In the genomic region with DNA sequence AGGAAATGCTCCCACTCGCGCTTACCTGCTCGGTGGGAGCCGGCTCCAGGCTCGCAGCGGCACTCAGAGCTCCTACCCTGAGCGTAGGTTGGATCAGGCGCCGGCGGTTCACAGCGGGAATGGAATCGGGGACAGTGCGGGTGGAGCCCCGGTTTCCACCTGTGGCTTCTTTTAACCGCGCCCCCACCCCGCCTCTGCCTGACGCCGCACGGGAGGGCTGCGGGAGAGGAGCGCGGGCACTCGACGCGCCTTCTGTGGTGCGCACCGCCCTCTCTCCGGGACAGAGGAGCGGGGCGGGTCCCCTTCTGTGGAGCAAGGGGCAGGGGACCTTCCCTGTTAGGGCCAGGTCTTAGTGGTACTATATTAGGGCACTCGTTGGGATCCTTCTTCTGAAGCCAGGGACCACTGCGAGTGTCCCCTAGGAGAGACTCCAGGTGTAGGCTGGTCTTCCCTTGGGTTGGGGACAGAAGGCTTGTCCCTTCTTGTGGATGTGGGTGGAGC, we compare ENCODE assay signal across 9 mouse cellular contexts. TPM values are rescaled to one million over a fixed set of nuclear protein-coding genes. Genes with fewer than 3 reads are reported as not detected.
DNase-seq lines count a peak whose midpoint lies in the region; ATAC-seq and TF ChIP-seq lines count a peak whose summit lies in the region.
"Had no signal": no experiment of that assay in that cellular context is flagged by ENCODE, and none has a peak within 500 bp of the region (broad histone marks: within the 10 kb centered on the region; RNA-seq: fewer than 3 reads in every experiment).

Gene Gjb6, minus strand, starts transcription at position 451 of the 501 bp plus-strand sequence.

- H3K9ac ChIP-seq in neural tube, embryonic 13.5 days, result peak within 1 kb of the TSS; percentile 53

- H3K9me3 ChIP-seq in neural tube, embryonic 13.5 days, result no peaks in the 10 kb centered on the region

- no peaks in the 10 kb centered on the region for H3K36me3 ChIP-seq in testis, adult 2 months (ENCODE audit: control insufficient read depth, insufficient read depth, low read length)
- no peaks in the 10 kb centered on the region for H3K36me3 ChIP-seq in neural tube, embryonic 13.5 days

- H3K27me3 ChIP-seq in testis, adult 2 months (ENCODE audit: control insufficient read depth, insufficient read depth, low read length), result no peaks in the 10 kb centered on the region
- H3K27me3 ChIP-seq in neural tube, embryonic 13.5 days, result peaks cover 67% of the 10 kb centered on the region

- no peak for TF ChIP-seq POLR2A in testis, adult 2 months (IDR thresholded peaks at IDR 0.05; ENCODE audit: control insufficient read depth, low read depth, low read length)

- no peak within 1 kb of the TSS for H3K27ac ChIP-seq in testis, adult 2 months (ENCODE audit: control insufficient read depth, insufficient read depth, low read depth, low read length)
- no peak within 1 kb of the TSS for H3K27ac ChIP-seq in neural tube, embryonic 13.5 days (replicated peaks)

- under 1% methylated on average over 33 of the region's 33 CpGs for WGBS in neural tube, embryonic 13.5 days

- no peak for TF ChIP-seq CTCF in testis, adult 2 months (IDR thresholded peaks at IDR 0.05; ENCODE audit: control insufficient read depth, insufficient read depth, insufficient replicate concordance, low read depth, low read length)

- peak; percentile 58 for ATAC-seq in frontal cortex, adult (ENCODE audit: low TSS enrichment)
- ATAC-seq in neural tube, embryonic 13.5 days (ENCODE audit: low read depth), result peak; percentile 56
- ATAC-seq in inflammation-experienced regulatory T-cells, adult 6 months, result no peak

- H3K4me2 ChIP-seq in neural tube, embryonic 13.5 days, result peak within 1 kb of the TSS; percentile 66

- DNase-seq in frontal cortex, postnatal 14 days (ENCODE audit: low spot score in 2 of 2), result no peak
- no peak for DNase-seq in testis, postnatal 14 days (ENCODE audit: low spot score)
- no peak for DNase-seq in left cerebral cortex, adult 8-10 months (ENCODE audit: low spot score in 2 of 2)
- DNase-seq in spleen, adult 12 weeks (ENCODE audit: low spot score), result no peak

- H3K4me3 ChIP-seq in testis, adult 2 months (ENCODE audit: control insufficient read depth, low read depth, low read length), result 0 out of 2 replicates have a peak within 1 kb of the TSS, but pooled peaks have one; percentile 6
- H3K4me3 ChIP-seq in neural tube, embryonic 13.5 days, result peak within 1 kb of the TSS; percentile 39
- H3K4me3 ChIP-seq: myocyte had no signal

- H3K4me1 ChIP-seq in testis, adult 2 months (ENCODE audit: control insufficient read depth, insufficient read depth, low read length), result peaks cover 4% of the 10 kb centered on the region; the same call in 1 of the 2 replicates
- peaks cover 20% of the 10 kb centered on the region for H3K4me1 ChIP-seq in neural tube, embryonic 13.5 days (replicated peaks)

RNA-seq across cellular contexts. Expression of gene Gjb6, which starts in this region (rescaled TPM):
- not detected in 2 replicates for polyA plus RNA-seq in testis, adult 2 months (2012; rRNA removed)
- total RNA-seq in left cerebral cortex, adult 8-10 months (2022), result 10 to 100 TPM; 68.5 to 87.5 (median 85.5) TPM
- polyA plus RNA-seq in neural tube, embryonic 13.5 days (2015; fragmentation: Nextera tagmentation; extraction: Ambion mirVana), result 15.7 and 16.8 TPM in 2 replicates
- polyA plus RNA-seq in inflammation-experienced regulatory T-cells, adult 6 months (2017; shearing (Covaris generic)), result not detected
- polyA plus RNA-seq: myocyte had no signal

Comparison
In these comparisons a context has a peak if more than half of its experiments do, and no peak if none do; other contexts are left out.
1. RNA of gene Gjb6 (polyA plus RNA-seq): 15.7 to 16.8 TPM in neural tube, embryonic 13.5 days; not detected in testis, adult 2 months and not detected in inflammation-experienced regulatory T-cells, adult 6 months; every median in the first group is over 10 times any median in the second.